Mouse (Mus musculus): ENCODE measurements around the gene Gm9789. TPM values are rescaled to one million over a fixed set of nuclear protein-coding genes. Genes with fewer than 3 reads are reported as not detected.

The Gm9789 gene
- polyA plus RNA-seq (2012), result not detected in 2 replicates

GRCm38 (mm10) chr16:89157652-89158051 is at the start of gene Gm9789:
Gene Gm9789 (plus strand): TSS chr16:89157952.

GRCm38 (mm10) chr16:89140551-89140950 is 17.2 kb upstream of the Gm9789 start, which contains the start of gene Gm6358:
Gene Gm6358 (plus strand): TSS chr16:89140851.

GRCm38 (mm10) chr16:89150786-89151185 is 7.0 kb upstream of the Gm9789 start, which contains the start of gene Gm10061:
Gene Gm10061 (plus strand): TSS chr16:89151086.

GRCm38 (mm10) chr16:89169190-89169589 is 11.4 kb downstream of the Gm9789 start, which contains the start of gene Gm7735:
Gene Gm7735 (plus strand): TSS chr16:89169490.

GRCm38 (mm10) chr16:89174435-89174834 is 16.7 kb downstream of the Gm9789 start, which contains the start of gene 1110057P08Rik:
Gene 1110057P08Rik (plus strand): TSS chr16:89174735.

GRCm38 (mm10) chr16:89205561-89205960 is 47.8 kb downstream of the Gm9789 start, which contains the start of gene Krtap20-2:
Gene Krtap20-2 (plus strand): TSS chr16:89205861.

Other genes with a start within 250 kb of the Gm9789 start
- not detected in 2 replicates for gene Krtap19-9b, start 225.7 kb upstream of the Gm9789 start, polyA plus RNA-seq (2012)
- gene Krtap16-3, start 195.1 kb upstream of the Gm9789 start, polyA plus RNA-seq (2012), result not detected in 2 replicates
- gene Krtap22-2, start 147.2 kb upstream of the Gm9789 start, polyA plus RNA-seq (2012), result not detected in 2 replicates
- not detected in 2 replicates for gene Gm10229, start 142.7 kb upstream of the Gm9789 start, polyA plus RNA-seq (2012)
- not detected in 2 replicates for gene Krtap6-1, start 126.3 kb upstream of the Gm9789 start, polyA plus RNA-seq (2012)
- gene Gm10228, start 116.5 kb upstream of the Gm9789 start, polyA plus RNA-seq (2012), result 0.28 TPM in 1 of 2 replicates, not detected in the other
- not detected in 2 replicates for gene Krtap6-5, start 110.1 kb upstream of the Gm9789 start, polyA plus RNA-seq (2012)
- gene 1110025L11Rik, start 94.0 kb upstream of the Gm9789 start, polyA plus RNA-seq (2012), result not detected in 2 replicates
- not detected in 2 replicates for gene Krtap6-3, start 73.9 kb upstream of the Gm9789 start, polyA plus RNA-seq (2012)
- not detected in 2 replicates for gene Gm6358, start 17.1 kb upstream of the Gm9789 start, polyA plus RNA-seq (2012)
- not detected in 2 replicates for gene Gm10061, start 6.9 kb upstream of the Gm9789 start, polyA plus RNA-seq (2012)
- gene Gm7735, start 11.5 kb downstream of the Gm9789 start, polyA plus RNA-seq (2012), result not detected in 2 replicates
- gene 1110057P08Rik, start 16.8 kb downstream of the Gm9789 start, polyA plus RNA-seq (2012), result not detected in 2 replicates
- not detected in 2 replicates for gene Krtap20-2, start 47.9 kb downstream of the Gm9789 start, polyA plus RNA-seq (2012)
- gene Krtap21-1, start 245.9 kb downstream of the Gm9789 start, polyA plus RNA-seq (2012), result not detected in 2 replicates